Mouse (Mus musculus) kidney, postnatal 4 days (tissue): ENCODE results near the gene Tex33.
"Not testable (repeated sequence)": the region's sequence is repeated elsewhere in the genome, so short reads cannot be mapped to it uniquely, and the experiment has no call there.

ENCODE experiments used
- DNase-seq, 2 experiments: peaks; one replicate each; pipeline ENCODE4 v3.0.0; 2021; ENCODE audit warnings: mixed read lengths in 2 of 2

The Tex33 gene

GRCm38 (mm10) chr15:78369641-78370040 is 26.1 kb downstream of the Tex33 start:
- DNase-seq, result no peak

DNA sequence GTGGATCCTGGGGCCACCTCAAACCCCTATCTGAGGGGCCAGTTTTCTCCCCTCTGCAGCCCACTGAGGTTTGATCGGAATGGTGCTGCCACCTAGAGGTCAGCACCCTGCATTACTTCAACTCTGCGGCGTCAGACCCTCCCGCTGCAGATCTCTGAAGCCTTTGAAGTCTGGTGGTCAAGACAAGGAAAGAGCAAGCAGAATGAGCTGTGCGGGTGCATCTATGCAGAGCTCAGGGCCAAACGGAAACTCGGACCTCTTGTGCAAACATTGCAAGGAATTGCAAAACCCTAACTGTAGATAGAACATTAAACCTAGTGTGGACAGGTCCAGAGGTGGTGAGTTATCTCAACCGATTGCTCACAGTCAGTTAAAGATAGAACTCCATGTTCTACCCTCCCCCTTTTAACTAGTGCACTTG is 26.8 kb downstream of the Tex33 start:
- DNase-seq, result peak; percentile 55 to 62

- DNase-seq, result no peak
These were observed 27.9 kb downstream of the Tex33 start for GRCm38 (mm10) chr15:78367811-78368210.

DNA sequence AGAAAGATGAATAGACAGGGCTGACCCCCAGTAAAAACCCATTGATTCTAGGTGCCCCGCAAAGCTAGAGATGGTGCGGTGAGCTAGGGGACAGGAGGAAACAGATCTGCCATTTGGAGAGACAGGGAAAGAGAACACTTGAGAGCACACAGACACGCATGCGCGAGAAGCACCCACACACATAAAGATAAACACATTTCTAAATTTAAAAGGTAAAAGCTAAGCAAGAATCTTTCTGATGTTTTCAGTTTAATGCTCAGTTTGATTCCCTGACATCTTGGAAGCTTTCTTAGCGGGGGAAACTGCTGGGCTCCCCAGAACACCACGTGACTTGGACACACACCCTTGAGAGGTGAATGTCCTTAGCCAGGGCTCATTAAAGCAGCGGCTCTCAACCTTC is 28.8 kb downstream of the Tex33 start:
- no peak for DNase-seq

DNA sequence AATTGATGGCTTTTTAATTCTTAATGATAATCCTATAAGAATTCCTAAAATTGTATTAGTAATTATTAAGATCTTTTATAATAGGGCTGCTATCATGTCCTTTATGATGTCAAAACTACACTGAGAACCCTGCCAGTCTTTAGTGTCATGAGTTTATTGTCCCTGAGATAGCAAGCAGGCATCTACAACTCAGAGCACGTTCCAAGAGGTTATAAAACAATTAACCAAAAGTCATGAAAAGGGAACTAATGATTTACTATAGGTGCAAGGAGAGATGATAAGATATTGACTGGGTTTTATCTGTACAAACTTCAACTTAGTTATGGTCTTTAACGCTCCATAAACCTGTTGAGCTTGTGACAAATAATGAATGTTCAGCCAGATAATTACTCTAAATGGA is 29.8 kb downstream of the Tex33 start:
- no peak for DNase-seq

DNA sequence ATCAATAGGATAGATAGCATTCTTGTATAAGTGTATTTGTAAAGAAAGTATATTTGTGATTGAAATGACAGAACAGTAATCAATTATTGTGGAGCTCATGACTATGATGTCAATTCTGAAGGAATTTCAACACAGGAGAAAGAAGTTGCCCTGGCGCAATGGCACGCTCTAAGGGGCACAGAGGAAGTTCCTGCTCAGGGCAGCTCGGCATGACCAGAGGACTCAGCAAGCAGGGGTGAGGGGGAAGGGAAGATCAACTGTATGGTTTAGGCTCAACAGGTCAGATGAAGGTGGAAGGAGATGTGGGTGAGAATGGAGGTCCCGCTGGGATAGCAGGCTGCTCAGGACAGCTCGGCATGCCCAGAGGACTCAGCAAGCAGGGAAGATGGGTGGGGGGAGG is 40.2 kb downstream of the Tex33 start:
- DNase-seq, result no peak

GRCm38 (mm10) chr15:78354958-78355357 is 40.8 kb downstream of the Tex33 start:
- peak; percentile 74 to 79 for DNase-seq

DNA sequence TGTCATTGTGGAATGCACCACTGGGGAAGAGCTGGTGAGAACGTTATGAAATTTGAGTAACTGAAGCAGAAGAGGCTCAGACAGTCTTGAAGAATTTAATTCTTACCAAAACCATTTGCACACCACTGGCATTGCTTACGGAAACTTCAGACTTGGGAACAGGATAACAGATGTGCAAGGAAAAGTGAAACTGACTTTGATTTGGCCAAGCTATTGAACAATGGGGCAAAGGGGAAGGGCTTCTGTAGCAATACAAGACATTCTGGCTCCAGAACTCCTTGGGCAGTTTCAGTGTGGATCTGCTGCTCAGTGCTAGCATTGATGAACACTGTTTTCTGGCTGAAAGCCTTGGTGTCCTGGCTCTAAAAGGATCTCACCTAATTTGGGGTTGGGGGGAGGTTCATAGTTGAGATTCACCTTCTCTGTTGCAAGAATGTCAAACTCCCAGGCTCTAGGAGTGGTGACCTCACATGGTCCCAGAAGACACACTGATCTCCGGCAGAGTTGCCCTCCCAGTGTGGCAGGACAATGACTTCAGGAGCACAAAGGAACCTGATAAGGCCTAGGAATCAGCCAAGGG is 44.0 kb downstream of the Tex33 start:
- DNase-seq, result no peak

DNA sequence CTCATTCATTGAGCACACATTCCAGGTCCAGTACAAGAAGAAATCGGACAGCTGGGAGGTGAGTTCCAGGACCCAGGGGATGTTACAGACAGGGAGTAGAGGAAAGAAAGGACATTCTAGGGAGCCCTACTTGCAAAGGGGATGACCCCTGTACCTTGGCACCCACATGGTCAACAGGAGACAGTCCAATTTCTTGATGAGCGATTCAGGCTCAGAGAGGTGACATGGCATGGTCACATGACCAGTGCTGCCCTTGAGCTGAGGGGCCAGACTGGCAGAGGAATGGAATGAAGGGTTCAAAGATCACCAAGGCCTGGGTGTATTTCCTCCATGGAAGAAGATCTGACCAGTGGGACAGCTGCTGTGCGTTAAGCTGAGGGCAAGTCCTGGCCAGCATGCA is 51.1 kb downstream of the Tex33 start:
- DNase-seq, result peak in 1 of 2 experiments; percentile 10

GRCm38 (mm10) chr15:78343683-78344082 is 52.0 kb downstream of the Tex33 start:
- no peak for DNase-seq

GRCm38 (mm10) chr15:78340919-78341318 is 54.8 kb downstream of the Tex33 start:
- DNase-seq, result not testable (repeated sequence)

DNA sequence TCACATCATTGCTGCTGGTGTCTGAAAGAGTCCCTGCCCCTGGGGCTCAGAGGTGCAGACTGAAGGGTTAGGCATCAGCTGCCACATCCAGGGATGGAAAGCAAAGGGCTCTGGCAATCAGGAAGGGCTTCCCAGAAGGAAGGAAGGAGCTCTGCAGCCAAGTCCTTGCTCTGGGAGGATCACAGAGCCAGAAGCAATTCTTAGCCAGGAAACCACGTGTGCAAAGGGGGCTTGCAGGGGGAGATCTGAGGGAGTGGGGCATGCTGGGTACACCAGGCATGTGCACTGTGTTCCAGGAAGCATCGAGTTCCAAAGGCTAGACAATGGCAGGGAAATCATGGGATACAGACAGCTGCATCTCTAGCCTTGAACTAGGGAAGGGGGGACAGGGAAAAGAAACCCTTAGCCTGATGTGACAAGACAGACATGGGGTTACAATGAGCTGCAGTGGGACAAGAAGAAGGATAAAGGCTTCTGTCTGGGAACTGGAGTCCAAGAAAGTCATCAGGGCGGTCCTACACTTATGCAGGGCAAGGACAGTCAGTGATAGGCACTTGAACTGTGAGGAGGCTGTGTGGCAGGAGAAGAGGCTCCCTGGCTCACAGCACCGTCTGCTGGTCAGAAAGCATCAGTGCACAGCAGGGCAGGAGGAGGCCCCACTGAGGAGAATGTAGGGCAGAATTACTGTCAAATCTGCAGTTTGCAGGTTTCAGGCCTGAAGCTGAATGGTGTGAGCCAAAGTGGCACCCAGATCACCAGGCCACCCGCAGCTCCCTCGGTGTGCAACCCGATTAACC is 55.9 kb downstream of the Tex33 start:
- DNase-seq, result peak; percentile 67 to 74

DNA sequence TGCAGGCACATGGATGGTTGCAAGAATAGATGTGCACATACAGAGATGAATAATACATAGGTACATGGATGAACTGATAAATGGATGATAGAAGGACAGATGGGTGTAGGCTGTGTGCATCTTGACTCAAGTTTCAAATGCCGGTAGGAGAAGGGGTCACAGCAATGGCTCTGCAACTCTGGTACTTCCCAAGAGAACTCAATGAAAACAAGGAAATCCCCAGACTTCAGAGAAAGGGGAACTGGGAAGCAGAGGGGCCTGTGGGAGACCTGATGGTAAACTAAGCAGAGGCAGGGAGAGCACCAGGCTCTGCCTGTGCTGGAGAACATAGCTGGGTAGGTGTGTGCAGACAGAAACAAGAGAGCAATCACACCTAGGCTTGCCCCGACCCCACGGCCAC is 61.3 kb downstream of the Tex33 start:
- no peak for DNase-seq

DNA sequence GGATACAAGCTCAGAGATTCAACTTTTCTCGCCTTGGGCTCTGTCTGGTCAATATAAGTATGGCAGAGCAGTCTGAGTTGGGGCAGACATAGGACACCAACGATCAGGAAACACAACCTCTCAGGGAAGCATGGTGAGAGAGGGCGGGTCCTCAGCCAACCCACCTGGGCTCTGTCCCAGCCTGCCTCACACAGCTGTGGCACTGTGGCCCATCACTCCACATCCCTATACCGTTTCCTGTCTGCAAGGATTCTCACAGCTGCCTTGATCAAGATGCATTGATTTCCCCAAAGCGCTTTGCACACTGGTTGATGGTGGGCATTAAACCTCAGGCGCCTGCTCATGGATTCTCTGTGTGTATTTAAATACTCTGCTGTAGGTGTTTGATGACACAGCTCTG is 62.7 kb downstream of the Tex33 start:
- no peak for DNase-seq

DNA sequence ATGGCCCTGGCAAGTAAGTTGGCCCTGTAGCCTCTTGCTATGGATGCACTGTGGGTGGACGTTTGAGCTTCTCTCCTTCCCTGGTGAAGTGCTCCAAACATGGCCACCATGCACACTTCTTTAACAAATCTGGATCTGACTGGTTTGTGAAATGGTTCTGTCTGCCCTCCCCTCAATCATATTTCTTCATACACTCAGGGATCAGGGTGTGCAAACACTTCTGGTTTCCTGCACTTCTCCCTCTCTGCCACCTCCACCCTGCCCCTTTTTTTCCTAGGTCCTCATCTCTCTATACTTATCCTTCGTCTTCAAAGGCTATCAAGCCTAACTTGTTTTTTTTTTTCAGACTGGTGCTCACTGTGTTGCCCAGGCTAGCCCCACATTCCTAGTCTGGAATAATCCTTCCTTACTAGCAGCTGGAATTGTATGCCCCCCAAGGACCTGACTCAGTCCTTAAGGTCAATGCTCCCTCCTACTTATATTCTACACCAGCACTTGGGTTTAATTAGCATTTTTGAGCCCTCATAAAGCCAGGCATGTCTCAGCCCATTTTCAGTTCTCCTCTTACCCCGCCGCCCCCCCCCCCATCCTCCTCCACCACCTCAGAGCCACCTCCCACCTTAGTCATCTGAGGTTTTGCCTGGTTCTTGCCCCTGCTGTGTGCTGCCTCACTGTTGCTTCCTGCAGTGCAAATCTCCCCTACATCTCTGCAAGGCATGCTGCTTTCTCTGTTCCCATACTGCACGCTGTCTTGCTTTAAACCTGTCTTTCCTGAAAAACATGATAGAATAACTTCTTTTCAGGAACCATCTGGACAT is 64.0 kb downstream of the Tex33 start:
- DNase-seq, result no peak

GRCm38 (mm10) chr15:78330706-78331105 is 65.0 kb downstream of the Tex33 start:
- no peak for DNase-seq

GRCm38 (mm10) chr15:78329972-78330371 is 65.7 kb downstream of the Tex33 start:
- DNase-seq, result not testable (repeated sequence)

GRCm38 (mm10) chr15:78328520-78329097 is 67.1 kb downstream of the Tex33 start:
- DNase-seq, result no peak
